Mouse (Mus musculus) MEL (cell line): ENCODE results near the gene Clic4. TPM values are rescaled to one million over a fixed set of nuclear protein-coding genes. Genes with fewer than 3 reads are reported as not detected.
A peak's percentile ranks its signal among the peaks of the same experiment; 100 is the strongest.

Experiments
- DNase-seq: peaks from one replicate; pipeline ENCODE4 v3.0.0; 2011; ENCODE audit warnings: low read depth, low spot score
- H3K27ac ChIP-seq: 2 replicates; pipeline ENCODE4 v1.5.1; 2012; ENCODE audit warnings: low read depth, mild to moderate bottlenecking, control low read depth, low read length, moderate library complexity; ENCODE audit not compliant: control insufficient read depth
- H3K27me3 ChIP-seq, 2 experiments: fragments of 150-350 bp in 1 of 2; sonication (generic) in 1 of 2; 2 replicates each; pipeline ENCODE4 v1.6.1; 2012; ENCODE audit warnings: low read length in 2 of 2, mild to moderate bottlenecking in 2 of 2, improper control_type of control experiment in 1 of 2, moderate library complexity in 1 of 2; ENCODE audit not compliant: insufficient read depth in 2 of 2, control insufficient read depth in 1 of 2
- H3K36me3 ChIP-seq, 2 experiments: 2 replicates each; pipeline ENCODE4 v1.6.1; 2012 to 2014; ENCODE audit warnings: low read length in 2 of 2, improper control_type of control experiment in 1 of 2, inconsistent platforms in 1 of 2, mild to moderate bottlenecking in 1 of 2; ENCODE audit not compliant: insufficient read depth in 2 of 2, control insufficient read depth in 1 of 2
- H3K4me1 ChIP-seq, 2 experiments: fragments of 150-350 bp in 1 of 2; sonication (generic) in 1 of 2; 2 replicates each; pipeline ENCODE4 v1.6.1; 2012; ENCODE audit warnings: low read length in 2 of 2, improper control_type of control experiment in 1 of 2, mild to moderate bottlenecking in 1 of 2; ENCODE audit not compliant: insufficient read depth in 2 of 2, control insufficient read depth in 1 of 2
- H3K4me3 ChIP-seq, 2 experiments: fragments of 150-350 bp in 1 of 2; sonication (generic) in 1 of 2; 2 replicates each; pipeline ENCODE4 v1.5.1; 2012; ENCODE audit warnings: low read depth in 2 of 2, low read length in 2 of 2, mild to moderate bottlenecking in 2 of 2, moderate library complexity in 2 of 2, control low read depth in 1 of 2, improper control_type of control experiment in 1 of 2; ENCODE audit not compliant: control insufficient read depth in 1 of 2, insufficient read depth in 1 of 2
- H3K79me2 ChIP-seq: 2 replicates; pipeline ENCODE4 v1.6.1; 2012; ENCODE audit warnings: mild to moderate bottlenecking, low read length, moderate library complexity; ENCODE audit not compliant: control insufficient read depth, poor library complexity, insufficient read depth
- H3K9ac ChIP-seq: 2 replicates; pipeline ENCODE4 v1.6.1; 2012; ENCODE audit warnings: low read depth, mild to moderate bottlenecking, control low read depth, low read length, moderate library complexity; ENCODE audit not compliant: control insufficient read depth, poor library complexity, severe bottlenecking
- H3K9me3 ChIP-seq: fragments of 150-350 bp; sonication (generic); replicated peaks from 2 replicates; pipeline ENCODE4 v1.6.1; 2012; ENCODE audit warnings: mild to moderate bottlenecking, low read length, improper control_type of control experiment, moderate library complexity; ENCODE audit not compliant: insufficient read depth
- E2F4 ChIP-seq: IDR thresholded peaks from 2 replicates; pipeline ENCODE4 v1.6.1; 2011; ENCODE audit warnings: low read depth, low read length, improper control_type of control experiment, borderline replicate concordance
- ETS1 ChIP-seq: IDR thresholded peaks from 2 replicates; pipeline ENCODE4 v1.6.1; 2012; ENCODE audit warnings: low read depth, mild to moderate bottlenecking, inconsistent platforms, low read length, improper control_type of control experiment, moderate library complexity
- KAT2A ChIP-seq: conservative IDR thresholded peaks from 2 replicates; pipeline ENCODE4 v1.6.1; 2012; ENCODE audit warnings: low read depth, low read length, improper control_type of control experiment, inconsistent platforms
- MAFK ChIP-seq: IDR thresholded peaks from 2 replicates; pipeline ENCODE4 v1.6.1; 2011; ENCODE audit warnings: low read depth, mild to moderate bottlenecking, low read length, improper control_type of control experiment, borderline replicate concordance
- MAZ ChIP-seq: IDR thresholded peaks from 2 replicates; pipeline ENCODE4 v1.6.1; 2012; ENCODE audit warnings: low read depth, mild to moderate bottlenecking, inconsistent platforms, low read length, improper control_type of control experiment
- MXI1 ChIP-seq: IDR thresholded peaks from 2 replicates; pipeline ENCODE4 v1.6.1; 2011; ENCODE audit warnings: mild to moderate bottlenecking, low read depth, low read length, improper control_type of control experiment
- NELFE ChIP-seq: IDR thresholded peaks from 2 replicates; pipeline ENCODE4 v1.6.1; 2011; ENCODE audit warnings: low read depth, low read length, improper control_type of control experiment
- POLR2AphosphoS5 ChIP-seq: IDR thresholded peaks from 2 replicates; pipeline ENCODE4 v1.6.1; 2012; ENCODE audit warnings: low read depth, borderline replicate concordance, mild to moderate bottlenecking, inconsistent platforms, low read length, moderate library complexity, mixed read lengths
- RAD21 ChIP-seq: IDR thresholded peaks from 2 replicates; pipeline ENCODE4 v1.6.1; 2011; ENCODE audit warnings: mild to moderate bottlenecking, low read depth, low read length, improper control_type of control experiment
- RCOR1 ChIP-seq: IDR thresholded peaks from 2 replicates; pipeline ENCODE4 v1.6.1; 2012; ENCODE audit warnings: low read depth, mild to moderate bottlenecking, inconsistent platforms, low read length, improper control_type of control experiment
- TAL1 ChIP-seq: IDR thresholded peaks from 2 replicates; pipeline ENCODE4 v1.6.1; 2012; ENCODE audit warnings: mild to moderate bottlenecking, inconsistent platforms, low read length, moderate library complexity, mixed read lengths
- UBTF ChIP-seq: IDR thresholded peaks from 2 replicates; pipeline ENCODE4 v1.6.1; 2012; ENCODE audit warnings: low read depth, mild to moderate bottlenecking, inconsistent platforms, low read length, improper control_type of control experiment, moderate library complexity, borderline replicate concordance; ENCODE audit not compliant: insufficient read depth
- USF1 ChIP-seq: IDR thresholded peaks from 2 replicates; pipeline ENCODE4 v1.6.1; 2014; ENCODE audit warnings: low read depth, mild to moderate bottlenecking, inconsistent platforms, low read length, improper control_type of control experiment, moderate library complexity
- ZMIZ1 ChIP-seq: IDR thresholded peaks from 2 replicates; pipeline ENCODE4 v1.6.1; 2012; ENCODE audit warnings: low read depth, mild to moderate bottlenecking, inconsistent platforms, low read length, improper control_type of control experiment, moderate library complexity
- ZNF384 ChIP-seq: IDR thresholded peaks from 2 replicates; pipeline ENCODE4 v1.6.1; 2012; ENCODE audit warnings: low read depth, mild to moderate bottlenecking, inconsistent platforms, low read length, improper control_type of control experiment
- polyA plus RNA-seq, 2 experiments: library from polyadenylated mRNA; stranded (reverse) in 1 of 2; unstranded in 1 of 2; fragments of >175 nt in 1 of 2; fragments of >200 nt in 1 of 2; gene quantifications; 2 replicates each; pipeline versions ENCODE4 v1.2.1 to v1.2.4; 2012; ENCODE audit warnings: low replicate concordance in 2 of 2, low read depth in 1 of 2; ENCODE audit not compliant: insufficient read length in 2 of 2, insufficient read depth in 1 of 2, missing spikeins in 1 of 2
- total RNA-seq: library from RNA; depleted of rRNA; stranded (reverse); fragments of 300-350 nt; gene quantifications from 2 replicates; pipeline ENCODE4 v1.2.3, GENCODE M21; 2012

Clic4 gene
- total and polyA plus RNA-seq, 3 experiments, result 32.9 to 274 (median 83.8) TPM

DNA sequence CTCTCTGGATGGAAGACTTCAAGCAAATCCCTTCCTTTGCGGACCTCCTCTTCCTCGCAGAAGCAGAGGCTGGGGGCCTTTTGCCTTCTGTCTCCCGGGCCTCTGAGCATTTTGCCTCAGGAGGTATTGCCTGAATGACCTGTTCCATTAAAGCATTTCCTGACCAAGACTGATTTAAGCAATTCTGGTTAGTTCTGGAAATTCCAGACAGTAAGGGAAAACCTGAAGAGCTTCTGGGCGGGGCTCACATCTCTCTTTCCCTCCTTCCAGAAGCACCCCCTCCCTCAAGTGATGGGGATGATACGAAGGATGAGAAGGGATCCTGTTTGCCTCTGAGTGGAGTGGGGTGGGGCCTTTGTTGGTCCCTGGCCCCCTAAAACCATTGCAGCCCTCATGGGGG is 37.1 kb upstream of the Clic4 start:
- peaks cover 0 to 11% of the 10 kb centered on the region in 2 experiments; a peak in 2 of 4 replicates for H3K4me1 ChIP-seq

DNA sequence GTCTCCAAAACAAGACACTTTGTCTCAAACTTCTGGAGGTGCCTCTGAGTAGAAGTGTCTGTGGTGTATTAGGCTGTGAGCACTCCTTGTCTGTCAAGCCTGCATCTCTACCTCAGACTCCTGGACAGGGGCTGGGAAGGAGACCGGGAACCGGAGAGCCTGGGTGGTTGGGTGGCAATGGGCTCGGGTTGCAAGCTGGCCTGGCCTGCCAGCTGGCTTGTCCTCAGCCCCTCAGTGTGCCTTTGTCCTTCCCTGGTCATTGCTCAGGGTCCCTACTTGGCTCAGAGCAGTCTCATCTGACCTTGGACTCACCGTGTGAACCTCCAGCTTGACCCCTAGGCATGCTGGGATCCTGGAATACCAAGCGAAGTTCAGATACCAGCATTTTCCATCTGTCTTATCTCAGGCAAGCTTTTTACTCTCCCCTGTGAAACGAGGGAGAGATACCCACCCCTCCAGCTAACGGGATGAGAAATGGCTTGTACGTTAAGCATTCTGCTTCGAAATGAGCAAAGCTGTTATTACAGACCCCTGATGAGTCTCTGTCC is 36.6 kb upstream of the Clic4 start:
- peaks cover 0 to 7% of the 10 kb centered on the region in 2 experiments; a peak in 2 of 4 replicates for H3K36me3 ChIP-seq
- H3K4me1 ChIP-seq, result peaks cover 0 to 11% of the 10 kb centered on the region in 2 experiments; a peak in 2 of 4 replicates
- no peaks in the 10 kb centered on the region; the same call in 1 of the 2 replicates for H3K79me2 ChIP-seq
- H3K4me3 ChIP-seq, result no peak overlapping the region
- H3K9me3 ChIP-seq, result no peaks in the 10 kb centered on the region
- no peak overlapping the region for H3K9ac ChIP-seq
- H3K27ac ChIP-seq, result no peak overlapping the region
- TF ChIP-seq UBTF (no peak), MXI1 (no peak)
- TF ChIP-seq, all 39 proteins: peak for 0
- DNase-seq, result no peak
- H3K27me3 ChIP-seq, result no peaks in the 10 kb centered on the region

More for the DNA sequence above, 37.1 kb upstream of the Clic4 start:
- DNase-seq, result no peak
- H3K79me2 ChIP-seq, result no peaks in the 10 kb centered on the region; the same call in 1 of the 2 replicates
- no peaks in the 10 kb centered on the region for H3K27me3 ChIP-seq
- H3K9me3 ChIP-seq, result no peaks in the 10 kb centered on the region
- H3K36me3 ChIP-seq, result peaks cover 0 to 7% of the 10 kb centered on the region in 2 experiments; a peak in 2 of 4 replicates
- TF ChIP-seq TAL1 (no peak), RAD21 (no peak), NELFE (no peak)
- no peak overlapping the region for H3K4me3 ChIP-seq
- no peak overlapping the region for H3K9ac ChIP-seq
- H3K27ac ChIP-seq, result no peak overlapping the region

DNA sequence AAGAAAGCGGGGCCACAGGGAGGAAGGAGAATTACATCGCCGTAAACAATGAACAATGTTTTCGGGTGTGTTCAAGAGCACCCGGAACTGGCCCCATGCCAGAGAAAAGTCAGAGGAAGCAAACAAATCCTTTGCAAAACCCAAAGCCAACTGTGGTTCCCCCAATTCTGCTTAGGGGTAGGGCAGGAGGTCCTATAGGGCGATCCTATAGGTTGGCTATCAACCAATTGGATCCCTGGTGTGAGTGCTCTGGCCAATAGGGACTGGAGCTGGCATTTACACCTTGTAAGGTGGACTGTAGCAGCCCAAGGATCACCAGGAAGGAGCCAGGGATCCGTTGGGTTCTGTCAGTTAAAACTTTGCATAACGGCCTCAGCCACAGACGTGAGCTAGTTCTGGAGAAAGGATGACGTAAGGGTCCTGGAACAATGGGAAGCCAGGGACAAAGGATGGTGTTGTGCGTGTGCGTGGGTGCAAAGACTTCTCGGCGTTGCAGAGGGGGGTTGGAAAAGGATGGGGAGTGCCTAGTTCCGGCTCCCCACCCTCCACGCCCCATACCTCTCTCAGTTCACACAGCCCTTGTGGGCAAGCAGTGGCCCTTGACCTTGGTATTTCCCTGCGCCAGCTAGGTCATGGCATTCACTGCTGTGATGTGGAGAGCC is 34.5 kb upstream of the Clic4 start:
- TF ChIP-seq E2F4 (no peak), ETS1 (no peak), MAFK (no peak), USF1 (no peak), ZNF384 (no peak), KAT2A (no peak), TAL1 (no peak), MAZ (no peak), ZMIZ1 (no peak), POLR2AphosphoS5 (no peak), RCOR1 (no peak)
- peak; percentile 70 for DNase-seq
- Histone ChIP-seq H3K27me3 (no peaks in the 10 kb centered on the region), H3K4me3 (no peak overlapping the region), H3K27ac (no peak overlapping the region), H3K9ac (no peak overlapping the region), H3K4me1 (peaks cover 0 to 2% of the 10 kb centered on the region in 2 experiments; a peak in 1 of 4 replicates), H3K9me3 (no peaks in the 10 kb centered on the region), H3K36me3 (no peaks in the 10 kb centered on the region; a peak in 1 of 4 replicates), H3K79me2 (no peaks in the 10 kb centered on the region)
